Mouse (Mus musculus): ENCODE results near the gene Cabp1. TPM values are rescaled to one million over a fixed set of nuclear protein-coding genes. Genes with fewer than 3 reads are reported as not detected.

Gene Cabp1
- 0.96 and 1.2 TPM in 2 replicates for polyA plus RNA-seq (2015; fragmentation: Nextera tagmentation; extraction: Ambion mirVana)

DNA sequence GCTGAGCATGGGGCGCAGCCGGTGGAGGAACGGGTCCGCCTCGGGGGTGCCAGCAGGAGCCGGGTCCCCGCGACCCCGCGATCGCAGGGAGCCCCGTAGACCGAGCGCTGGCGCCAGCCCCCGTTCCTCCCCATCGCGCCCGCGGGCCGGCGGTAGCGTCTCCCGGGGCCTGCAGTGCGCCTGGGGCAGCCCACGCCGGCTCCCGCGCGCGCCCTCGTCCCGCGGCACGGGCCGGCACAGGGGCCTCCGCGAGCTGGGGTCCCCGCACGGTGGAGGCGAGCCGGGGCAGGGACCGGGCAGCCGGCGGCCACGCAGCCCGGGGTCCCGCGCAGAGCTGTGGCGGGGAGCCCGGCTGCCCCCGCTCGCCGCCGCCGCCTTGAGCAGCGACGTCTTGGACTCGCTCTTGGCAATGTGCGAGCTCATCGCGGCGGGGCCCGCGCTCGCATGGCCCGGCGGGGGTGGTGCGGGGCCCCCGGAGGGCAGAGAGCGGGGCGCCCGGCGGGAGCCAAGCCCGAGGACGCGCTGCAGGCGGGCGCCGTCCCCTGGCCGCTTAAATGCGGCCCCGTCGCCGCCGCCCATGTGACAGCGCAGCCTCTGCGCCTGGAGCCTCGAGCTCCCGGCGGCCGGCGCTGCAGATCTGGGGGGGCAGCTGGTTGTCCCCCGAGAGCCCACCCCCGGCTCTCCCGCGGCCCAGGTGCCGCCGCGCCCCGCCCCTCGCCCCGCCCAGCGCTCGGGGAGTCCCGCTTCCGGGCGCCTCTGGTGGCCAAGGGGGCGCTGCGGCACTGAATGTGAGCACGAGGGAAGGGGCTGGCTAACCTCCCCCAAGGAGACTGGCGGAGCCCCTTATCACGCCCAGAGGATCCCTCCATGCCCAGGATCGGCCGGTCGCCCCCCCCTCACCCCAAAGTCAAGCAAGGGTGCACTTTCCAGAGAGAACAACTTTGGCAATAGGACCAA lies at the start of gene Cabp1:
Cabp1 (minus strand) TSS at position 713 of the 957 bp plus-strand sequence.
- no peak within 1 kb of the TSS for H3K27ac ChIP-seq
- ATAC-seq (replicated peaks; ENCODE audit: insufficient number of reproducible peaks, insufficient read depth, low FRiP score, low read depth) = peak; percentile 32; the same call in 1 of the 2 replicates

DNA sequence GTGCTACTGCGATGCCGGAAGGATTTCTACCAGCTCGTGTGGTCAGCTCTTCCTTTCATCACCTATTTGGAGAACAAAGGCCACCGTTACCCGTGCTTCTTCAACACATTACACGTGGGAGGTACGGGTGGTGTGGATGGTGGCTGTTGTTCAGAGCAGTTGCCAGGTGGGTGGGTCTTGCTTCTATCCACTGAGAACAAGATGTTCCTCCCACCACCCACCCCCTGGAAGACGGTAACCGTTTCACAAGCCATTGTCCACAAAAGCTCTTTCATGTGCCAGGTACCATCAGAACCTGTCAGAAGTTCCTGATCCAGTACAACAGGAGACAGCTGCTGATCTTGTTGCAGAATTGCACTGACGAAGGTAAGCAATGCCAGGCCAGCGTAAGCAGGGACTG lies 46.0 kb upstream of the Cabp1 start:
- 75% methylated on average over 11 of the region's 11 CpGs for WGBS

More for the DNA sequence above, at the start of gene Cabp1:
- Histone ChIP-seq H3K4me2 (peak within 1 kb of the TSS; percentile 100), H3K9ac (peak within 1 kb of the TSS; percentile 33; the same call in 1 of the 2 replicates), H3K4me1 (replicated peaks) (peaks cover 26% of the 10 kb centered on the region), H3K4me3 (peak within 1 kb of the TSS; percentile 60), H3K27me3 (peaks cover 67% of the 10 kb centered on the region), H3K9me3 (replicated peaks) (no peaks in the 10 kb centered on the region), H3K36me3 (no peaks in the 10 kb centered on the region)
- under 1% methylated on average over 58 of the region's 116 CpGs for WGBS

DNA sequence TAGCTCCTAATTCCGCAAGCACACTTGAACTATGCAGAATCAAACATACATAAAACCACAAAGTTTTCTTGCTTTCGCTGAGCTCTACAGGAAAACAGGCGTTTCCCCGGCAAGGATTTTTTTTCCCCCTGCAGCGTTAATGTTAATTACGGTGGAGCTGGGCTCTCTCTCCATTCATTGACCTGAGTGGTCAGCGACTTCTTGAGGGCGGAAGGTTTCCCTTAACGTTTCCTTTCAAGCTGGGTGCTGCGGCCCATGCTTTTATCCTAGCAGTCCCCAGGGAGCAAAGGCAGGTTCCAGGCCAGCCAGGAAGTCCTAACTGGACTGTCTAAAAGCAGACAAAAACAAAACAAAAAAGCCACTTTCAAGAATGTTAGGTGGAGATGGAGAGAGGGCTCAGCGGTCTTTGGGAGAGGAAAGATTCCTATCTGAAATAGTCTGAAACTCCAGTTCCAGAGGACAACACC lies 44.6 kb upstream of the Cabp1 start:
- peaks cover 6% of the 10 kb centered on the region; the same call in 1 of the 2 replicates for H3K27me3 ChIP-seq
- no peaks in the 10 kb centered on the region for H3K9me3 ChIP-seq (replicated peaks)
- H3K4me3 ChIP-seq = peak overlapping the region; percentile 74
- WGBS = 9% methylated on average over 11 of the region's 11 CpGs
- peaks cover 38% of the 10 kb centered on the region for H3K36me3 ChIP-seq
- H3K4me1 ChIP-seq (replicated peaks) = peaks cover 22% of the 10 kb centered on the region
- no peak for ATAC-seq (replicated peaks; ENCODE audit: insufficient number of reproducible peaks, insufficient read depth, low FRiP score, low read depth)
- H3K4me2 ChIP-seq = peak overlapping the region; percentile 70
- peak overlapping the region; percentile 76; the same call in 1 of the 2 replicates for H3K9ac ChIP-seq
- H3K27ac ChIP-seq = no peak overlapping the region

More for the DNA sequence above, 46.0 kb upstream of the Cabp1 start:
- H3K4me1 ChIP-seq (replicated peaks) = peaks cover 19% of the 10 kb centered on the region
- no peak overlapping the region for H3K4me2 ChIP-seq
- H3K36me3 ChIP-seq = peaks cover 53% of the 10 kb centered on the region
- no peak overlapping the region for H3K4me3 ChIP-seq
- ATAC-seq (replicated peaks; ENCODE audit: insufficient number of reproducible peaks, insufficient read depth, low FRiP score, low read depth) = no peak
- no peaks in the 10 kb centered on the region for H3K27me3 ChIP-seq
- no peaks in the 10 kb centered on the region for H3K9me3 ChIP-seq (replicated peaks)
- no peak overlapping the region for H3K27ac ChIP-seq
- H3K9ac ChIP-seq = no peak overlapping the region

DNA sequence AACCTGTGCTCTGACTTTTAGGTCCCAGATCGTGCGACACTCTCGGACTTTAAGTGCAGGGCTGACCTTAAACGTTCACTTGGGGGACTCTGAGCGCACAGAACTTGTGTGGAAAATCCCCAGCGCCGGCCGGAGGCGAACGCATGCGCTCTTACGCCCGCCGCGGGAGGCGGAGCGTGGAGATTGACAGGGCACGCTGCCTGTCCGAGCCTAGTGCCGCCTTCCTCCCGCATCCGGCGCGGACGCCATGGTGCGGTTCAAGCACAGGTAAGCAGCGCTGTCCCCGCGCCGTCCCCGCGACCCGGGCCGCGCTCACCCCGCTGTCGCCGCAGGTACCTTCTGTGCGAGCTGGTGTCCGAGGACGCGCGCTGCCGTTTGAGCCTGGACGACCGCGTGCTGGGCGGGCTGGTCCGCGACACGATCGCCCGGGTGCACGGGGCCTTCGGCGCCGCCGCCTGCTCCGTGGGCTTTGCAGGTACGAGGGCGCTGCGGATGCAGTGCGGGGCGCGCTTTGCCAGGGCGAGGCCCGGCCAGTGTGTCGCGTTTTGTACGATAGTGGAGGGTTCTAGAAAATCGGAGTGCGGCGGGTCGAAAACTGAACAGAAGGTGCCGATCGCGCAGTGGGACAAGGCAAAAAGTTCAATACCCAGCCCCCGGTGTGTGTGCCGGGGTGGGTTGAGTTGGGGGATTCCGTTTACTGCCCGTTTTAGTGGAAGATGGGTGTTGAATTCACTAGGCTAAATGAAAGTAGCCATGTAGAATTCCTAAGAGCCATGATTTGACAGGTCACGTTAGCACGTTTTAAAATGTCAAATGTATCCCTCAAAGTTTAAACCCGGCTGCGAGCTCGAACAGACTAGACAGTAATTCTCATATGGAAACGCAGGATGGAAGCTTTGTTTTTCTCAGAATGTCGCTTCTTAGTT lies 43.9 kb upstream of the Cabp1 start:
- peak; percentile 84 for ATAC-seq (replicated peaks; ENCODE audit: insufficient number of reproducible peaks, insufficient read depth, low FRiP score, low read depth)
- peaks cover 6% of the 10 kb centered on the region; the same call in 1 of the 2 replicates for H3K27me3 ChIP-seq
- under 1% methylated on average over 88 of the region's 88 CpGs for WGBS
- H3K36me3 ChIP-seq = peaks cover 31% of the 10 kb centered on the region
- H3K27ac ChIP-seq = peak overlapping the region; percentile 75
- H3K9me3 ChIP-seq (replicated peaks) = no peaks in the 10 kb centered on the region
- H3K9ac ChIP-seq = peak overlapping the region; percentile 76
- H3K4me2 ChIP-seq = peak overlapping the region; percentile 70
- H3K4me1 ChIP-seq (replicated peaks) = peaks cover 22% of the 10 kb centered on the region
- peak overlapping the region; percentile 74 for H3K4me3 ChIP-seq

DNA sequence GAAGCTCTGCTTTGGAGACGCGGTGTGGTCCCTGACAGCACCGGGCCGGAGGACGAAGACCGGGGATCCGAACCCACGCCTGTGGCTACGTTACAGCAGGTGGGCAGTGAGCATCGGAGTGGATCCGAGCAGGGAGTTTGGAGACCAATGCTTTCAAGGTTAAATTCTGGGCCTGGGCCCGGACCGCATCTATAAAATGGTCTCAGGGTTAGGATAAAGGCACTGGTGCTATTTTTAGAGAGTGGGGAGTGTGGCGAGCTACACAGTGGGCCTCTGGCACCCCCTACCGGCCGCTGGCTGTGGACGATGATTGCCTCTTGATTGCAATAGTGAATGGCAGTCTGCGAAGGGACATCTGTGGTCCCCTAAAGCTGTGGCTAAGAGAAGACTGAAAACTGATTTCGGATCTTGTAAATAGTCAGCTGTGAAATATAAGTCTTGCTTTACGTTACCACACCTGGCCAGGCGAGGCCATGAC lies 41.6 kb upstream of the Cabp1 start, which contains the start of gene Pop5:
Pop5 (plus strand) TSS at position 51 of the 478 bp plus-strand sequence.
- peak within 1 kb of the TSS; percentile 94 for H3K4me2 ChIP-seq
- peak within 1 kb of the TSS; percentile 26; the same call in 1 of the 2 replicates for H3K27ac ChIP-seq
- H3K9ac ChIP-seq = peak within 1 kb of the TSS; percentile 71
- peaks cover 6% of the 10 kb centered on the region; the same call in 1 of the 2 replicates for H3K27me3 ChIP-seq
- ATAC-seq (replicated peaks; ENCODE audit: insufficient number of reproducible peaks, insufficient read depth, low FRiP score, low read depth) = peak; percentile 69
- under 1% methylated on average over 21 of the region's 21 CpGs for WGBS
- H3K4me3 ChIP-seq = peak within 1 kb of the TSS; percentile 65
- H3K9me3 ChIP-seq (replicated peaks) = no peaks in the 10 kb centered on the region
- peaks cover 9% of the 10 kb centered on the region for H3K36me3 ChIP-seq
- H3K4me1 ChIP-seq (replicated peaks) = peaks cover 34% of the 10 kb centered on the region

DNA sequence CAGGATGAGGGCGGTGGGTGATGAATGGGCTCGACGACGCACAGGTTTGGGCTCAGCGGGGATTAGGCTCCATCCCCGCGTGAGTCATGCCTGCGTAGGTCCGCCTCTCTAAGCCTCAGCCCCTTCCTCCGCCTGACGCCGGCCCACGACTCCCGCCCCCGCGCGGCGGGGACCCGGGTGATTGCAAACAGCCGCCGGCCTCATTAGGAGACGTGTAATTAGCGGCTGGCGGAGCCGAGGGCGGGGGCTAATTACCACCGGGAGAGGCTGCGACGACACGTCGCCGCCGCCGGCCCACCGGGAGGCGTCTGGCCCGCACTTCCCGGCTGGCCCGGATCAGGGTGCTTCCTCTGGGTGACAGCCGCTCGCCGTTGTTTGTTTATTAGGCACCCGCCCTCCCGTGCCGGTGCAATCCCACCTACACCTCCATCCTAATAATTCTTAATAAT lies 41.2 kb upstream of the Cabp1 start:
- no peaks in the 10 kb centered on the region for H3K9me3 ChIP-seq (replicated peaks)
- H3K27ac ChIP-seq = peak overlapping the region; percentile 26; the same call in 1 of the 2 replicates
- peak; percentile 53 for ATAC-seq (replicated peaks; ENCODE audit: insufficient number of reproducible peaks, insufficient read depth, low FRiP score, low read depth)
- peaks cover 4% of the 10 kb centered on the region for H3K36me3 ChIP-seq
- H3K9ac ChIP-seq = peak overlapping the region; percentile 71
- H3K4me3 ChIP-seq = peak overlapping the region; percentile 65
- H3K4me2 ChIP-seq = peak overlapping the region; percentile 94
- H3K4me1 ChIP-seq (replicated peaks) = peaks cover 34% of the 10 kb centered on the region
- peaks cover 6% of the 10 kb centered on the region; the same call in 1 of the 2 replicates for H3K27me3 ChIP-seq
- under 1% methylated on average over 45 of the region's 45 CpGs for WGBS

DNA sequence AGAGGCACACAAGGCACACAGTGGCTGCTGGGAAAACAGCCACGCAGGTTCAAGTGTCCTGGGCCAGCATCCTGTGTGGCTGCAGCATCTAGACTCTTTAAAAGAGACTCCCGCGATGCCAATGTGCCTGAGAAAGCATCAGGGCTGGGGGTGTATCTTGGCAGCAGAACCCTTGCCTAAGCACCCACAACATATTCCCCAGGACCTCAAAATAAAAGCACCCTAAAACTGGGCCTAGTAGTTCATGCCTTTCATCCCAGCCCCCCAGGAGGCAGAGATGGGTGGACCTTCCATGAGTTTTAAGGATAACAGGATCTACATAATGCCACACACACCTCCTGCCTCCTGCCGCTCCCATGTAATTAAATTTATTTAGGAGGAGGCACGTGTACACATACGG lies 40.3 kb upstream of the Cabp1 start:
- Histone ChIP-seq H3K4me2 (no peak overlapping the region), H3K27ac (no peak overlapping the region), H3K9ac (no peak overlapping the region), H3K36me3 (no peaks in the 10 kb centered on the region), H3K4me1 (replicated peaks) (peaks cover 34% of the 10 kb centered on the region), H3K9me3 (replicated peaks) (no peaks in the 10 kb centered on the region), H3K27me3 (peaks cover 6% of the 10 kb centered on the region; the same call in 1 of the 2 replicates), H3K4me3 (no peak overlapping the region)
- no peak for ATAC-seq (replicated peaks; ENCODE audit: insufficient number of reproducible peaks, insufficient read depth, low FRiP score, low read depth)
- WGBS = 73% methylated on average over 6 of the region's 6 CpGs

DNA sequence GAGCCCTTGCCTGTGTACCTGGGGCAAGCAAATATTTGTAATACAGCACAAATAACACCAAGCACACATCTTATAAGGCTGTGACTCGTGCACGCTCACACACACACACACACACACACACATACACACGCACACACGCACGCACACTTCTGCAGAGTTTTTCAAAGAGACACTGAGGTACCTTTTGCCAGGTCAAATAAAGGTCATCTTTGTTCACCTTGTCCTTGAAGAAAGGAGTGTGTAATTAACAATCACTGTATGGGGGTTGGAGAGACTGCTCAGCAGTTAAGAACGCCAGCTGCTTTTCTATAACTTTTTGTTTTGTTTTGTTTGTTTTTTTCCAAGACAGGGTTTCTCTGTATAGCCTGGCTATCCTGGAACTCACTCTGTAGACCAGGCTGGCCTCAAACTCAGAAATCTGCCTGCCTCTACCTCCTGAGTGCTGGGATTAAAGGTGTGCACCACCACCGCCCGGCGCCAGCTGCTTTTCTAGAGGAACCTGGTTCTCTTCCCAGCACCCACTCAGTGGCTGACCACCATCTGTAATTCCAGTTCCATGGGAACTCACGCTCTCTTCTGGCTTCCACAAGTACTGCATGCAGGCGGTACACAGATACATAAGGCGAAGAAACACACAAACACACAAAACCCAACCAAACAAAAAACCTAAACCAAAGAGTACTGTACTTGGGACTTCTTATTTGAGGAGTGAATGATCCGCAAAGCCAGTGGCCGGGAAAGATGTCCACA lies 39.0 kb upstream of the Cabp1 start:
- Histone ChIP-seq H3K9ac (no peak overlapping the region), H3K27ac (no peak overlapping the region), H3K4me3 (no peak overlapping the region), H3K4me2 (no peak overlapping the region), H3K4me1 (replicated peaks) (peaks cover 25% of the 10 kb centered on the region), H3K27me3 (peaks cover 6% of the 10 kb centered on the region; the same call in 1 of the 2 replicates), H3K9me3 (replicated peaks) (no peaks in the 10 kb centered on the region), H3K36me3 (no peaks in the 10 kb centered on the region)
- ATAC-seq (replicated peaks; ENCODE audit: insufficient number of reproducible peaks, insufficient read depth, low FRiP score, low read depth) = no peak
- 92% methylated on average over 14 of the region's 14 CpGs for WGBS

DNA sequence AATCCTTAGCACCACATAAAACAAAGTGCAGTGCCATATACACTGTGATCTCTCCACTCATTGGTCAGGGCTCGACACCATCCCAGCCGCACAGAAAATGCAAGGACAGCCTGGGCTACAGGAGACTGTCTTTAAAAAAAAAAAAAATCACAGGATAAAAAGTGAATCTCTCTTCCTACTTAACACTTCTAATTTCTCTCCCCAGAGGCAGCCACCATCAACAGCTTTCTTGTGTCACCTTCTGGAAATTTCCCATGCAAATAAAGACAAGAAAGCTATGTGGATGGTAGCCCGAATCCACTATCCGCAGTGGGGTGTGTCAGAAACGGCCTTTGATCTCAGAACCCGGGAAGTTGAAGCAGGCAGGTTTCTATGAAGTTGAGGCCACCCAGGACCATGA lies 38.3 kb upstream of the Cabp1 start:
- no peak for ATAC-seq (replicated peaks; ENCODE audit: insufficient number of reproducible peaks, insufficient read depth, low FRiP score, low read depth)
- H3K4me2 ChIP-seq = no peak overlapping the region
- no peaks in the 10 kb centered on the region for H3K36me3 ChIP-seq
- 65% methylated on average over 6 of the region's 6 CpGs for WGBS
- peaks cover 6% of the 10 kb centered on the region; the same call in 1 of the 2 replicates for H3K27me3 ChIP-seq
- H3K9me3 ChIP-seq (replicated peaks) = no peaks in the 10 kb centered on the region
- H3K4me3 ChIP-seq = no peak overlapping the region
- peaks cover 25% of the 10 kb centered on the region for H3K4me1 ChIP-seq (replicated peaks)
- no peak overlapping the region for H3K9ac ChIP-seq
- no peak overlapping the region for H3K27ac ChIP-seq

Measured in heart, embryonic 15.5 days (tissue).